Mouse (Mus musculus): Measurements from ENCODE around the gene Obp1b.
"Not testable (repeated sequence)": the region's sequence is repeated elsewhere in the genome, so short reads cannot be mapped to it uniquely, and the experiment has no call there.

The Obp1b gene

DNA sequence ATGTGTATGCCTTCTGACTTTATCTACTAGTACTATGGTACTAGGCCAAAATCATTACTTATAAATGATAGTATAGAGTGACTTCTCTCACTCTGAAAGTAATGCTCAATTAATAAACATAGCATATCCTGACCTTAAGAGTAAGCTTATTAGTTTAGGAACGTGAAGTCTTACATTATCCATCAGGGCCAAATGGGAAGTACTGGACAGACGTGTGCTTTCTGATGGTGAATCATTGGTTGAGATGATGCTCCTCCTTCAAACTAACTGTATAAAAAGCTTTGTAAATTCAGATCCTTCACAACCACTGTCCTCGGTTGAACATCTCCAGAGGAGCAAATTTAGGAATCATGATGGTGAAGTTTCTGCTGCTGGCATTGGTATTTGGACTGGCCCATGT, at the start of gene Obp1b:
TSS of gene Obp1b (plus strand) at position 301 of the 400 bp plus-strand sequence.
- CTCF ChIA-PET = not testable (repeated sequence)

DNA sequence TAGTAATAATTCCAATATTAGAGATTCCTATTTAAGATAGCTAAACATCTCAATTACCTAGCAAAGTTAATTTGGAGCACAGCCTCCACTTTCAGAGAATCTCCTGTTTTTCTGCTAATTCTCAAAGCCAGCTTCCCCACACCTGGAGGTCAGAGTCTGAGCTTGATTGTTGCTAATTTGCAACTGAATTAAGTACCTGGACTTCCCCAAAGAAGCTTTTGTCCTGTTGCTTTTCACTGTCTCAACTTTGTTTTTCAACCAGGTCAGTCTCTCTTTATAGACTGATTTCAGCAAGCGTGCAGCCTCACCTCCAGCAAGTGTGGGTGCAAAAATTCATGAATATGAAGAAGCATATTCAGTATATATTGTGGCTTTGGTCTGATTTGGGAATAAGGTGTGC, 15.6 kb downstream of the Obp1b start:
- CTCF ChIA-PET = not testable (repeated sequence)

DNA sequence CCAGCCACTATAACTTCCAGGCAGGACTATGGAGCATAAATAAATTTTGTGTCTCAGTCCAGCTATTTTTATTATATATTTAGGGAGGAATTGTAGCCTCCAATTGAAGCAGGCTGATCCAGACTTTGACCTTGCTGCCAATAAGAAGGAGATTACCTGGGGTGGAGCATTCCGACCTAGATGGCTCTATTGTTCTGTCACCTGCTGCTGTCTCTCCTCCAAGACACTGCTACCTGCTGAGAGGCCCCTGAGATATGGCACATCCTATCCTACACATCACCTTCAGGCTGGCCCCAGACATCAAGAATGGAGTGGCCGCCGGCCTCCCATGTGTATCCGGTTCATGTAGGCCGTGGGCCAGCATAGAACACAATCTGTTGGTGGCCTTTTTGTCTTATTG, 16.3 kb downstream of the Obp1b start:
- CTCF ChIA-PET = no interaction called here

Data from spleen, embryonic (tissue).